Mouse (Mus musculus): Measurements from ENCODE around the gene Rai1. TPM values are rescaled to one million over a fixed set of nuclear protein-coding genes. Genes with fewer than 3 reads are reported as not detected.

Rai1 gene
- polyA plus RNA-seq, 1 experiment, result 24.9 TPM

GRCm38 (mm10) chr11:60103567-60103966 lies 1.2 kb upstream of the Rai1 start:
- peaks cover 36% of the 10 kb centered on the region for H3K79me2 ChIP-seq (ENCODE audit: control insufficient read depth, insufficient read depth)
- H3K27me3 ChIP-seq (ENCODE audit: control insufficient read depth, insufficient read depth, insufficient read length), result no peaks in the 10 kb centered on the region
- H3K36me3 ChIP-seq (ENCODE audit: control insufficient read depth, insufficient read depth), result no peaks in the 10 kb centered on the region
- no peak overlapping the region for H3K4me3 ChIP-seq (ENCODE audit: insufficient read depth, poor library complexity, severe bottlenecking)
- peaks cover 30% of the 10 kb centered on the region for H3K79me3 ChIP-seq (ENCODE audit: low read depth)
- no peak for TF ChIP-seq MYOD1 (IDR thresholded peaks at IDR 0.05; ENCODE audit: control insufficient read depth, insufficient read length, low read depth)
- no peak for TF ChIP-seq MYOG (IDR thresholded peaks at IDR 0.05; ENCODE audit: control insufficient read depth, extremely low read depth, insufficient read length)
- no peak for TF ChIP-seq FOSL1 (IDR thresholded peaks at IDR 0.05; ENCODE audit: insufficient read depth, low read length, poor library complexity, severe bottlenecking)
- no peak for TF ChIP-seq CTCF (IDR thresholded peaks at IDR 0.05; ENCODE audit: control insufficient read depth, insufficient read depth, insufficient read length)
- no peak for TF ChIP-seq CEBPB (IDR thresholded peaks at IDR 0.05; ENCODE audit: low read depth)
- TF ChIP-seq MAX (IDR thresholded peaks at IDR 0.05), result no peak
- no peak for TF ChIP-seq USF1 (IDR thresholded peaks at IDR 0.05; ENCODE audit: low read depth)
- H3ac ChIP-seq (ENCODE audit: control insufficient read depth, insufficient read length, low read depth), result no peak overlapping the region

- TF ChIP-seq FOSL1 (IDR thresholded peaks at IDR 0.05; ENCODE audit: insufficient read depth, low read length, poor library complexity, severe bottlenecking), result no peak
- no peak for TF ChIP-seq CTCF (IDR thresholded peaks at IDR 0.05; ENCODE audit: control insufficient read depth, insufficient read depth, insufficient read length)
- TF ChIP-seq CEBPB (IDR thresholded peaks at IDR 0.05; ENCODE audit: low read depth), result no peak
- TF ChIP-seq MAX (IDR thresholded peaks at IDR 0.05), result no peak
- TF ChIP-seq USF1 (IDR thresholded peaks at IDR 0.05; ENCODE audit: low read depth), result no peak
- no peak for TF ChIP-seq MYOG (IDR thresholded peaks at IDR 0.05; ENCODE audit: control insufficient read depth, extremely low read depth, insufficient read length)
- no peak for TF ChIP-seq MYOD1 (IDR thresholded peaks at IDR 0.05; ENCODE audit: control insufficient read depth, insufficient read length, low read depth)
- Histone ChIP-seq H3ac (ENCODE audit: control insufficient read depth, insufficient read length, low read depth) (peak overlapping the region; percentile 91), H3K27me3 (ENCODE audit: control insufficient read depth, insufficient read depth, insufficient read length) (no peaks in the 10 kb centered on the region)
Observed at GRCm38 (mm10) chr11:60105593-60106542, 1.1 kb downstream of the Rai1 start.

GRCm38 (mm10) chr11:60106543-60107110 lies 1.8 kb downstream of the Rai1 start:
- TF ChIP-seq MYOD1 (IDR thresholded peaks at IDR 0.05; ENCODE audit: control insufficient read depth, insufficient read length, low read depth) (no peak), USF1 (IDR thresholded peaks at IDR 0.05; ENCODE audit: low read depth) (no peak), MAX (IDR thresholded peaks at IDR 0.05) (no peak), CTCF (IDR thresholded peaks at IDR 0.05; ENCODE audit: control insufficient read depth, insufficient read depth, insufficient read length) (no peak), MYOG (IDR thresholded peaks at IDR 0.05; ENCODE audit: control insufficient read depth, extremely low read depth, insufficient read length) (no peak), CEBPB (IDR thresholded peaks at IDR 0.05; ENCODE audit: low read depth) (no peak), FOSL1 (IDR thresholded peaks at IDR 0.05; ENCODE audit: insufficient read depth, low read length, poor library complexity, severe bottlenecking) (no peak)
- Histone ChIP-seq H3K79me3 (ENCODE audit: low read depth) (peaks cover 58% of the 10 kb centered on the region), H3ac (ENCODE audit: control insufficient read depth, insufficient read length, low read depth) (peak overlapping the region; percentile 91), H3K27me3 (ENCODE audit: control insufficient read depth, insufficient read depth, insufficient read length) (no peaks in the 10 kb centered on the region), H3K36me3 (ENCODE audit: control insufficient read depth, insufficient read depth) (no peaks in the 10 kb centered on the region), H3K4me3 (ENCODE audit: insufficient read depth, poor library complexity, severe bottlenecking) (peak overlapping the region; percentile 66), H3K79me2 (ENCODE audit: control insufficient read depth, insufficient read depth) (peaks cover 66% of the 10 kb centered on the region)

More at GRCm38 (mm10) chr11:60105593-60106542, 1.1 kb downstream of the Rai1 start:
- peaks cover 59% of the 10 kb centered on the region for H3K79me2 ChIP-seq (ENCODE audit: control insufficient read depth, insufficient read depth)
- H3K79me3 ChIP-seq (ENCODE audit: low read depth), result peaks cover 51% of the 10 kb centered on the region
- H3K36me3 ChIP-seq (ENCODE audit: control insufficient read depth, insufficient read depth), result no peaks in the 10 kb centered on the region
- H3K4me3 ChIP-seq (ENCODE audit: insufficient read depth, poor library complexity, severe bottlenecking), result peak overlapping the region; percentile 66

- Histone ChIP-seq H3K79me2 (ENCODE audit: control insufficient read depth, insufficient read depth) (peaks cover 74% of the 10 kb centered on the region), H3ac (ENCODE audit: control insufficient read depth, insufficient read length, low read depth) (no peak overlapping the region), H3K27me3 (ENCODE audit: control insufficient read depth, insufficient read depth, insufficient read length) (no peaks in the 10 kb centered on the region), H3K4me3 (ENCODE audit: insufficient read depth, poor library complexity, severe bottlenecking) (no peak overlapping the region), H3K79me3 (ENCODE audit: low read depth) (peaks cover 67% of the 10 kb centered on the region), H3K36me3 (ENCODE audit: control insufficient read depth, insufficient read depth) (no peaks in the 10 kb centered on the region)
- no peak for TF ChIP-seq USF1 (IDR thresholded peaks at IDR 0.05; ENCODE audit: low read depth)
- no peak for TF ChIP-seq CTCF (IDR thresholded peaks at IDR 0.05; ENCODE audit: control insufficient read depth, insufficient read depth, insufficient read length)
- no peak for TF ChIP-seq CEBPB (IDR thresholded peaks at IDR 0.05; ENCODE audit: low read depth)
- TF ChIP-seq MAX (IDR thresholded peaks at IDR 0.05), result no peak
- no peak for TF ChIP-seq MYOG (IDR thresholded peaks at IDR 0.05; ENCODE audit: control insufficient read depth, extremely low read depth, insufficient read length)
- no peak for TF ChIP-seq FOSL1 (IDR thresholded peaks at IDR 0.05; ENCODE audit: insufficient read depth, low read length, poor library complexity, severe bottlenecking)
- no peak for TF ChIP-seq MYOD1 (IDR thresholded peaks at IDR 0.05; ENCODE audit: control insufficient read depth, insufficient read length, low read depth)
Observed at GRCm38 (mm10) chr11:60107449-60107848, 2.6 kb downstream of the Rai1 start.

DNA sequence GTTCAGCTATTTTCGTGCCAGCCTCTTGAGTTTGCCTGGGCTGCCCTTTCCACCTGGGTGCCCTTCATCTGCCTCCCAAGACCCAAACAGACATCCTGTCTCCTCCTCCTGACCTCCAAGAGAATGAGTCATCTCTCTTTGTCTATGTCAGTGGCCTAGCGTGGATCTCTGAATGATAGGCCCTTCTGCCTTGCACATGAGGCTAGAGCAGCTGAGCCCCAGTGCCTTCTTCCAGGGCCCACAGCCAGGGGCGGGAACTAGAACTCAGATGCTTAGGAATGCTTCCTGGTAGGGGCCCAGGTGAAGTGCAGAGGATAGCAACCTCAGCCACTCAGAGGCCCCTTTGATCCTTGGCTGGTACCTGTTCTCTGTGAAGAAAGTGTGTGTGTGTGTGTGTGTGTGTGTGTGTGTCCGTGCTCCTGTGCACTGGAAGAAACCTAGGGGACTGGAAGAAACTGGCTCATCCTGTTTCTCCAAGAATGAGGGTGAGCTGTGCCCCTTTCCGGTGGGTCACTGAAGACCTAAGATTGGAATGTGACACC lies 3.9 kb downstream of the Rai1 start:
- Histone ChIP-seq H3K27me3 (ENCODE audit: control insufficient read depth, insufficient read depth, insufficient read length) (no peaks in the 10 kb centered on the region), H3K4me3 (ENCODE audit: insufficient read depth, poor library complexity, severe bottlenecking) (no peak overlapping the region), H3K36me3 (ENCODE audit: control insufficient read depth, insufficient read depth) (no peaks in the 10 kb centered on the region), H3ac (ENCODE audit: control insufficient read depth, insufficient read length, low read depth) (no peak overlapping the region), H3K79me2 (ENCODE audit: control insufficient read depth, insufficient read depth) (peaks cover 87% of the 10 kb centered on the region), H3K79me3 (ENCODE audit: low read depth) (peaks cover 79% of the 10 kb centered on the region)
- TF ChIP-seq MYOD1 (IDR thresholded peaks at IDR 0.05; ENCODE audit: control insufficient read depth, insufficient read length, low read depth) (no peak), FOSL1 (IDR thresholded peaks at IDR 0.05; ENCODE audit: insufficient read depth, low read length, poor library complexity, severe bottlenecking) (peak; percentile 11)
